Mouse (Mus musculus) liver, embryonic 15.5 days (tissue): ENCODE measurements around the gene Rcn3. TPM values are rescaled to one million over a fixed set of nuclear protein-coding genes. Genes with fewer than 3 reads are reported as not detected.

ENCODE experiments used
- ATAC-seq: fragments of 200-750 bp; cut with Nextera tagmentation; 2 replicates; pipeline ENCODE4 v1.8.0; 2017; ENCODE audit warnings: moderate number of reproducible peaks, mild to moderate bottlenecking, moderate library complexity; ENCODE audit not compliant: insufficient read depth
- H3K27ac ChIP-seq: fragments of 300-500 bp; sonication (generic); replicated peaks from 2 replicates; pipeline ENCODE4 v1.5.1; 2015; ENCODE audit warnings: mild to moderate bottlenecking, inconsistent platforms
- H3K27me3 ChIP-seq: fragments of 300-500 bp; sonication (generic); 2 replicates; pipeline ENCODE4 v1.6.1; 2015; ENCODE audit warnings: mild to moderate bottlenecking, inconsistent platforms
- H3K36me3 ChIP-seq: fragments of 300-500 bp; sonication (generic); replicated peaks from 2 replicates; pipeline ENCODE4 v1.6.1; 2015; ENCODE audit warnings: moderate library complexity, mild to moderate bottlenecking, inconsistent platforms
- H3K4me1 ChIP-seq: fragments of 300-500 bp; sonication (generic); replicated peaks from 2 replicates; pipeline ENCODE4 v1.6.1; 2015; ENCODE audit warnings: inconsistent platforms
- H3K4me2 ChIP-seq: fragments of 300-500 bp; sonication (generic); 2 replicates; pipeline ENCODE4 v1.6.1; 2015; ENCODE audit warnings: moderate library complexity, mild to moderate bottlenecking, inconsistent platforms
- H3K4me3 ChIP-seq: fragments of 300-500 bp; sonication (generic); replicated peaks from 2 replicates; pipeline ENCODE4 v1.5.1; 2015; ENCODE audit warnings: mild to moderate bottlenecking, inconsistent platforms
- H3K9ac ChIP-seq: fragments of 300-500 bp; sonication (generic); 2 replicates; pipeline ENCODE4 v1.6.1; 2015; ENCODE audit warnings: moderate library complexity, mild to moderate bottlenecking, inconsistent platforms
- H3K9me3 ChIP-seq: fragments of 300-500 bp; sonication (generic); replicated peaks from 2 replicates; pipeline ENCODE4 v1.6.1; 2016; ENCODE audit warnings: inconsistent platforms
- WGBS: fragments of 180-500 bp; shearing (Covaris S2); methylation state at CpG from one replicate; pipeline ENCODE4 v1.1.7; 2015; ENCODE audit warnings: mixed read lengths; ENCODE audit not compliant: insufficient replicate concordance; 5-methylcytosine and 5-hydroxymethylcytosine counted together
- polyA plus RNA-seq: library from polyadenylated mRNA; unstranded; fragments of >200 nt; fragmentation: Nextera tagmentation; extraction: Ambion mirVana; gene quantifications from 2 replicates; pipeline ENCODE4 v1.2.1, GENCODE M21; 2015

Rcn3 gene
- polyA plus RNA-seq, 1 experiment from 2014 or later = 26.3 TPM

GRCm38 (mm10) chr7:45095367-45095766 lies 3.3 kb upstream of the Rcn3 start:
- Histone ChIP-seq H3K27me3 (no peaks in the 10 kb centered on the region; the same call in 1 of the 2 replicates), H3K9me3 (no peaks in the 10 kb centered on the region), H3K27ac (no peak overlapping the region), H3K4me3 (no peak overlapping the region), H3K9ac (no peak overlapping the region), H3K36me3 (no peaks in the 10 kb centered on the region), H3K4me2 (no peak overlapping the region), H3K4me1 (peaks cover 34% of the 10 kb centered on the region)
- ATAC-seq = no peak
- 57% methylated on average over 6 of the region's 6 CpGs for WGBS

DNA sequence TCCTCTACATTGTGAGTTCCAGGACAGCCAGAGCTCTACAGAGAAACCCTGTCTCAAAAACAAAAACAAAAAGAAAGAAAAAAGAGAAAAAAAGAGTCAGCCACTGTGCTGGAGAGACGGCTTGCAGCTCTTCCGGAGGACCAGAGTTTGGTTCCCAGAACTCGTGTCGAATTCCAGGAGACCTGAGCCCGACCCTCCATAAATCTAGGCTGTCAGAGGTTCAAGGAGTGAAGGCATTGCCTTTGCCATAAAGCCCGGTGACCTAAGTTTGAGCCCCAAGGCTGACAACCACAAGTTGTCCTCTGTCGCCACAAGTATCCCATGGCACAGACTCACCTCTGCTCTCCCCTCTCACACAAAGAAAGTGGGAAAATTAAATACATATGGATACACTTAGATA lies 2.1 kb upstream of the Rcn3 start:
- no peaks in the 10 kb centered on the region for H3K9me3 ChIP-seq
- H3K4me2 ChIP-seq = no peak overlapping the region
- H3K27ac ChIP-seq = no peak overlapping the region
- H3K9ac ChIP-seq = no peak overlapping the region
- H3K4me1 ChIP-seq = peaks cover 40% of the 10 kb centered on the region
- H3K36me3 ChIP-seq = no peaks in the 10 kb centered on the region
- WGBS = 47% methylated on average over 7 of the region's 7 CpGs
- ATAC-seq = no peak
- H3K27me3 ChIP-seq = no peaks in the 10 kb centered on the region; the same call in 1 of the 2 replicates
- H3K4me3 ChIP-seq = no peak overlapping the region

DNA sequence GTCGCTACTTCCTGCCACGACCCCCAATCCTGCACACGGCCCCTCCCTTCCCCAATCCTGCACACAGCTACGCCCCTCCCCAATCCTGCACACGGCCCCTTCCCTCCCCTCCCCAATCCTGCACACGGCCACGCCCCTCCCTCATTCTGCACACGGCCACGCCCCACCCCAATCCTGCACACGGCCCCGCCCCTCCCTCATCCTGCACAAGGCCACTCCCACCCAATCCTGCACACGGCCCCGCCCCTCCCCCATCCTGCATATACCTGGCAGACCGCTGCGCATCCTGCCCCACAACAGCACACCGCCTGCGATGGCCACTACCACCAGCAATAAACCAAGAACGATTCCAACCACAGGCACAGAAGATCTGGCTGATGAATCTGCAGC lies 1.5 kb upstream of the Rcn3 start:
- no peak overlapping the region for H3K27ac ChIP-seq
- 27% methylated on average over 18 of the region's 18 CpGs for WGBS
- no peak overlapping the region for H3K4me2 ChIP-seq
- H3K4me1 ChIP-seq = peaks cover 40% of the 10 kb centered on the region
- H3K4me3 ChIP-seq = no peak overlapping the region
- H3K27me3 ChIP-seq = no peaks in the 10 kb centered on the region; the same call in 1 of the 2 replicates
- ATAC-seq = no peak
- H3K36me3 ChIP-seq = no peaks in the 10 kb centered on the region
- no peak overlapping the region for H3K9ac ChIP-seq
- no peaks in the 10 kb centered on the region for H3K9me3 ChIP-seq

DNA sequence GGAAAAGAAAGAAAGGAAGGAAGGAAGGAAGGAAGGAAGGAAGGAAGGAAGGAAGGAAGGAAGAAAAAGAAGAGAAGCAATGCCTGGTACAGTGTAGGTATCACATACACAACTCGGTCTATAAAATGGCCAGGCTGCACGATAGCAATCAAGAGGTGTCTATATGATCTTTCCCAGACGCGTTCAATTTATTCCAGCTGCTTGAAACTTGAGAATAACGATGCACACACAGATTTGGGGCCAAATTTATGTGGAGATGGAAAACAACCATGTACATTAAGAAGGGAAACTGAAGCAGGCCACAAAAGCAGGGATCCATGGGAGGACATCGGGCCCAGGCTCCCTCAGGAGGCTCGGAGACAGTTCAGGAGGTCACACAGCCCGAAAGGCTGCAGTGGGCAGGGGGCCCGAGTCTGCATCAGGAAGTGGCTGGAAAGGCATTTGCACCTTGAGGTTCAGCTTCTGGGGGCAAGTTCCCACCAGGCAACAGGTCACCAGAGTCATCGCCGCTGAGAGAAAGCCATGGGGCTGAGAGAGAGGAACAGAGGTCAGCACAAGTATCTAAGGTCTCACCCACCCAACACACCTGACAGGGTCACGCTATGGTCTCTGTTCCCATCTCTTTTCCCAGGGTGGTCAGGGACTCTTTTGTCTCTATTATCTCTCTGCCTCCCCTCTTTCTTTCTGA lies 951 bp upstream of the Rcn3 start:
- Histone ChIP-seq H3K4me2 (no peak overlapping the region; the same call in 1 of the 2 replicates), H3K4me1 (peaks cover 40% of the 10 kb centered on the region), H3K4me3 (no peak overlapping the region), H3K36me3 (no peaks in the 10 kb centered on the region), H3K9ac (no peak overlapping the region), H3K27me3 (no peaks in the 10 kb centered on the region; the same call in 1 of the 2 replicates), H3K9me3 (no peaks in the 10 kb centered on the region), H3K27ac (no peak overlapping the region)
- 39% methylated on average over 12 of the region's 12 CpGs for WGBS
- ATAC-seq = no peak

DNA sequence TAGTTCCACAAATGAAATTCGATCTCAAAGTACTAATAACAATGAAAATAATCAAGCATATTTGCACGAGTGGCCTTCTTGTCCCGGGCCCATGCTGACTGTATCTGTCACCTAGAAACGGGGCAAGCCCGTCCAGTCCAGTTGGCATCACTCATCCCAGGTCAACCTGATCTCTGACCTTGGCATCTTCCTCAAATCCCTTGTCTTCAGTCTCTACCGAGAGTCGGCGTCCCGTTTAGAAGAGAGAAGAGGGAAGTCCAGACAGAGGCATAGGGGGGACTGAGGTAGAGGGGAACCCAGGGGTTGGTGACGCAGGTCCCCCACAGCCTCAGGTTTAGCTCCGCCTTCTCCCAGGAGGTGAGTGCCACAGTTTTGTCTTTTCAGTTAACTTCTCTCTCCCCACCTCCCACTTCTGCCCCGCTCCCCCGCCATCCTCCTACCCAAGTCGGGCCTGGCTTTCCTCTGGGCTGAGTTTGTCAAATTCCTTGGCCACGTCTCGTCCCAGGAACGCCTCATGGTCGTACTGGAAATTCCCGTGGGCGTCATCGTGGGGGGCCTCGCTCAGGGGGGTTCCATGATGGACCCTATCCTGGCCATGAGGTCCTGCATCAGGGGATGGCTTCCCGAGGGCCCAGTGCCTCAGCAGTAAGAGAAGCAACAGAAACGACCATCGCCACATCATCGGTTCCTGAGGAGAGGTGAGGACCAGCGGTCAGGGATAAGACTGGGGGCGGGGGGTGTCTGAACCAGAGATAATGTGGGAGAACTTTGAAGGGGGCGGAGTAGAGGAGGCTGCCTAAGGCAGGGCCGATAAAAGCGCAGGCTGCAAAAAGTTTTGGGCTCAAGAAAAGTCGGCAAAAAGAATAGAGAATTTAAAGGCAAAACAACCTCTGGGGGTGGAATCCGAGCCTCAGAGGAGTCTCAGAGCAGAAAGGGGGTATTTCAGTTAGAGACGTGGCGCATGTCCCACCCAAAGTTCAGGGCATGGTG lies 725 bp downstream of the Rcn3 start:
- peak overlapping the region; percentile 41 for H3K27ac ChIP-seq
- H3K4me2 ChIP-seq = peak overlapping the region; percentile 73
- 0 out of 2 replicates have a peak, but pooled peaks have one; percentile 53 for ATAC-seq
- H3K27me3 ChIP-seq = no peaks in the 10 kb centered on the region; the same call in 1 of the 2 replicates
- WGBS = 18% methylated on average over 35 of the region's 35 CpGs
- H3K36me3 ChIP-seq = no peaks in the 10 kb centered on the region
- H3K9me3 ChIP-seq = no peaks in the 10 kb centered on the region
- peaks cover 40% of the 10 kb centered on the region for H3K4me1 ChIP-seq
- H3K9ac ChIP-seq = peak overlapping the region; percentile 7; the same call in 1 of the 2 replicates
- peak overlapping the region; percentile 44 for H3K4me3 ChIP-seq

DNA sequence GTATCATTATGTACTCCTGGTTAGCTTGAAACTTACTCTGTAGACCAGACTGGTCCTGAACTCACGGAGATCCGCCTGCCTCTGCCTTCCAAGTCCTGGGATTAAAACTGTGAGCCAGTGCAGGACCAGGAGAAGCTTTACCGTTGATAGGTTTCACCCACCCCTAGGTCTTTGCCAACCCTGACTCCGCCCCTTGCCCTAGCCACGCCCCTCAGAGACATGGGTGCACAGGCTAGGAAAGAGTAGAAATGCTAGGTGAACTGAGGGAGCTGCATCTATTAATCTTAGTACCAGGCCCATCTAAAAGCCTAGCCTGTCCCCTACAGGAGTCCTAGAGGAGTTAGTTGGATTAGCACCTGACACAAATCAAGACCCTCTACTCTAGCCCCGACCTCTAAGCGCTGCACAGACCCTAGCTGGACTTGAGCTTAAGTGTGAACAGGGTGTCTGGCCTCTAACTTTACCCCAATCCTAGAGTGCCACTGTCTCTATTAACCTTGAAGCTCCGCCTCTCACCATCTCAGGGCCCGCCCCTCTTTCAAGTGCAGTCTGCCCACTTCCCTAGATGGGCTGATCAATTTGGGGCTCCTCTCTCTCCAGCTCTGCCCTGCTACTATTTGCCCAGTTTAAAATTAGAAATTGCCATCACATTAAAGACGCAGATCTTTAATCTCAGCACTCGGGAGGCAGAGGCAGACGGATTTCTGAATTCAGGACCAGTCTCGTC lies 1.6 kb downstream of the Rcn3 start:
- no peaks in the 10 kb centered on the region for H3K9me3 ChIP-seq
- no peak for ATAC-seq
- peak overlapping the region; percentile 73; the same call in 1 of the 2 replicates for H3K4me2 ChIP-seq
- H3K9ac ChIP-seq = no peak overlapping the region
- no peaks in the 10 kb centered on the region; the same call in 1 of the 2 replicates for H3K27me3 ChIP-seq
- no peak overlapping the region; the same call in 1 of the 2 replicates for H3K4me3 ChIP-seq
- peaks cover 40% of the 10 kb centered on the region for H3K4me1 ChIP-seq
- WGBS = 49% methylated on average over 13 of the region's 13 CpGs
- no peaks in the 10 kb centered on the region for H3K36me3 ChIP-seq
- H3K27ac ChIP-seq = no peak overlapping the region

DNA sequence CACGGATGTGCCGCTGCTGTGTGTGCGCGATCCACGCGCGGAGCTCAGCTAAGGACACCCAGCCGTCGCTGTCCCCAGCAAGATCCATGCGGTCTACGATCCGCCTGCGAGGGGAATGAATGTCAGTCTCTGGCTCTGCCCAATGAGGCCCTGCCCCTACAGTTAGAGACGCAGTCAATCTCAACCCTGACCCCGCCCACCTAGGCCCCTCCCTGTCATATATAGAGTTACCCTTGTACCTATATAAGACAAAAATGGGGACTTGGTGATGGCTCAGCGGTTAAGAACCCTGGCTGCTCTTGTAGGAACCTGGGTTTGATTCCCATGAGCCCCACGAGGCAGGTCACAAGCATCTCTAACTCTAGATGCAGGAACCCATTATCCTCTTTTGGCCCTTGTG lies 3.4 kb downstream of the Rcn3 start:
- Histone ChIP-seq H3K4me3 (no peak overlapping the region), H3K27ac (no peak overlapping the region), H3K9me3 (no peaks in the 10 kb centered on the region), H3K4me2 (no peak overlapping the region), H3K27me3 (no peaks in the 10 kb centered on the region), H3K4me1 (peaks cover 36% of the 10 kb centered on the region), H3K36me3 (no peaks in the 10 kb centered on the region), H3K9ac (no peak overlapping the region)
- WGBS = 85% methylated on average over 17 of the region's 17 CpGs
- no peak for ATAC-seq

GRCm38 (mm10) chr7:45086084-45086483 lies 5.9 kb downstream of the Rcn3 start:
- Histone ChIP-seq H3K4me1 (peaks cover 31% of the 10 kb centered on the region), H3K36me3 (no peaks in the 10 kb centered on the region), H3K9ac (no peak overlapping the region), H3K4me3 (no peak overlapping the region), H3K9me3 (no peaks in the 10 kb centered on the region), H3K4me2 (no peak overlapping the region), H3K27ac (no peak overlapping the region), H3K27me3 (no peaks in the 10 kb centered on the region)
- no peak for ATAC-seq
- WGBS = 58% methylated on average over 4 of the region's 4 CpGs

GRCm38 (mm10) chr7:45083300-45083890 lies 8.6 kb downstream of the Rcn3 start:
- WGBS = 39% methylated on average over 22 of the region's 22 CpGs
- peak overlapping the region; percentile 35 for H3K4me3 ChIP-seq
- peak overlapping the region; percentile 64 for H3K4me2 ChIP-seq
- H3K36me3 ChIP-seq = no peaks in the 10 kb centered on the region
- H3K9ac ChIP-seq = no peak overlapping the region; the same call in 1 of the 2 replicates
- H3K4me1 ChIP-seq = peaks cover 27% of the 10 kb centered on the region
- peak overlapping the region; percentile 66; the same call in 1 of the 2 replicates for H3K27ac ChIP-seq
- H3K9me3 ChIP-seq = no peaks in the 10 kb centered on the region
- no peak for ATAC-seq
- H3K27me3 ChIP-seq = no peaks in the 10 kb centered on the region
